Mouse (Mus musculus) embryonic fibroblast, embryonic 13.5 days (primary cell): Measurements from ENCODE around the gene Celf2. TPM values are rescaled to one million over a fixed set of nuclear protein-coding genes. Genes with fewer than 3 reads are reported as not detected.

Source experiments
- H3K27ac ChIP-seq: 2 replicates; pipeline ENCODE4 v1.5.1; 2012; ENCODE audit warnings: low read length, control low read depth, inconsistent platforms; ENCODE audit not compliant: insufficient read depth
- H3K4me1 ChIP-seq: 2 replicates; pipeline ENCODE4 v1.6.1; 2011; ENCODE audit warnings: low read length; ENCODE audit not compliant: control insufficient read depth, insufficient read depth
- H3K4me3 ChIP-seq: 2 replicates; pipeline ENCODE4 v1.5.1; 2011; ENCODE audit warnings: mild to moderate bottlenecking, control low read depth, low read length; ENCODE audit not compliant: insufficient read depth
- CTCF ChIP-seq: IDR thresholded peaks from 2 replicates; pipeline ENCODE4 v1.5.1; 2011; ENCODE audit warnings: mild to moderate bottlenecking, control low read depth, low read length, moderate library complexity, borderline replicate concordance; ENCODE audit not compliant: insufficient read depth
- POLR2A ChIP-seq: IDR thresholded peaks from 2 replicates; pipeline ENCODE4 v1.6.1; 2011; ENCODE audit warnings: low read depth, mild to moderate bottlenecking, control low read depth, low read length, moderate library complexity
- polyA plus RNA-seq: library from polyadenylated mRNA; stranded (reverse); fragments of >200 nt; gene quantifications from 2 replicates; pipeline ENCODE4 v1.2.4, GENCODE M21; 2011; ENCODE audit warnings: low read depth; ENCODE audit not compliant: missing spikeins, insufficient read length

The Celf2 gene
- polyA plus RNA-seq, 1 experiment = 36.6 TPM

- Histone ChIP-seq H3K4me1 (no peaks in the 10 kb centered on the region), H3K4me3 (no peak overlapping the region), H3K27ac (no peak overlapping the region)
- TF ChIP-seq POLR2A (no peak), CTCF (no peak)
These were observed 343.6 kb downstream of the Celf2 start for GRCm38 (mm10) chr2:7165786-7166185.

- H3K4me1 ChIP-seq = no peaks in the 10 kb centered on the region
- no peak overlapping the region for H3K4me3 ChIP-seq
- TF ChIP-seq POLR2A (no peak), CTCF (no peak)
- H3K27ac ChIP-seq = no peak overlapping the region
These were observed 349.3 kb downstream of the Celf2 start for GRCm38 (mm10) chr2:7160108-7160507.

GRCm38 (mm10) chr2:7147303-7147702 is 362.1 kb downstream of the Celf2 start:
- TF ChIP-seq CTCF = no peak
- no peak for TF ChIP-seq POLR2A
- Histone ChIP-seq H3K27ac (no peak overlapping the region), H3K4me1 (no peaks in the 10 kb centered on the region), H3K4me3 (no peak overlapping the region)

- no peak for TF ChIP-seq POLR2A
- Histone ChIP-seq H3K4me1 (peaks cover under 1% of the 10 kb centered on the region; the same call in 1 of the 2 replicates), H3K27ac (no peak overlapping the region), H3K4me3 (no peak overlapping the region)
These were observed 363.8 kb downstream of the Celf2 start for GRCm38 (mm10) chr2:7145541-7146043.

- Histone ChIP-seq H3K4me1 (peaks cover 3% of the 10 kb centered on the region; the same call in 1 of the 2 replicates), H3K4me3 (no peak overlapping the region), H3K27ac (no peak overlapping the region)
- no peak for TF ChIP-seq POLR2A
- TF ChIP-seq CTCF = no peak
These were observed 364.5 kb downstream of the Celf2 start for GRCm38 (mm10) chr2:7144871-7145270.

GRCm38 (mm10) chr2:7123366-7123765 is 386.0 kb downstream of the Celf2 start:
- TF ChIP-seq POLR2A = no peak
- TF ChIP-seq CTCF = no peak
- Histone ChIP-seq H3K4me1 (no peaks in the 10 kb centered on the region), H3K4me3 (no peak overlapping the region)

GRCm38 (mm10) chr2:7115801-7116200 is 393.6 kb downstream of the Celf2 start:
- Histone ChIP-seq H3K27ac (no peak overlapping the region), H3K4me1 (peaks cover 6% of the 10 kb centered on the region), H3K4me3 (no peak overlapping the region)
- TF ChIP-seq POLR2A (no peak), CTCF (no peak)

More at GRCm38 (mm10) chr2:7123366-7123765, 386.0 kb downstream of the Celf2 start:
- no peak overlapping the region for H3K27ac ChIP-seq

- TF ChIP-seq CTCF = no peak
- TF ChIP-seq POLR2A = no peak
- Histone ChIP-seq H3K4me3 (no peak overlapping the region), H3K27ac (no peak overlapping the region), H3K4me1 (peaks cover 6% of the 10 kb centered on the region)
These were observed 394.2 kb downstream of the Celf2 start for GRCm38 (mm10) chr2:7115161-7115560.

GRCm38 (mm10) chr2:7113738-7114137 is 395.6 kb downstream of the Celf2 start:
- H3K27ac ChIP-seq = no peak overlapping the region

GRCm38 (mm10) chr2:7112156-7112813 is 397.1 kb downstream of the Celf2 start:
- TF ChIP-seq CTCF (no peak), POLR2A (no peak)
- Histone ChIP-seq H3K4me1 (peaks cover 6% of the 10 kb centered on the region), H3K27ac (no peak overlapping the region), H3K4me3 (no peak overlapping the region)

More at GRCm38 (mm10) chr2:7113738-7114137, 395.6 kb downstream of the Celf2 start:
- TF ChIP-seq POLR2A (no peak), CTCF (no peak)
- Histone ChIP-seq H3K4me1 (peaks cover 6% of the 10 kb centered on the region), H3K4me3 (no peak overlapping the region)

GRCm38 (mm10) chr2:7093414-7093813 is 415.9 kb downstream of the Celf2 start:
- TF ChIP-seq CTCF (no peak), POLR2A (no peak)
- H3K4me3 ChIP-seq = no peak overlapping the region
- H3K4me1 ChIP-seq = peaks cover 10% of the 10 kb centered on the region
- no peak overlapping the region for H3K27ac ChIP-seq
